Comparison of ENCODE assay signal across 27 mouse cellular contexts in the genomic region with DNA sequence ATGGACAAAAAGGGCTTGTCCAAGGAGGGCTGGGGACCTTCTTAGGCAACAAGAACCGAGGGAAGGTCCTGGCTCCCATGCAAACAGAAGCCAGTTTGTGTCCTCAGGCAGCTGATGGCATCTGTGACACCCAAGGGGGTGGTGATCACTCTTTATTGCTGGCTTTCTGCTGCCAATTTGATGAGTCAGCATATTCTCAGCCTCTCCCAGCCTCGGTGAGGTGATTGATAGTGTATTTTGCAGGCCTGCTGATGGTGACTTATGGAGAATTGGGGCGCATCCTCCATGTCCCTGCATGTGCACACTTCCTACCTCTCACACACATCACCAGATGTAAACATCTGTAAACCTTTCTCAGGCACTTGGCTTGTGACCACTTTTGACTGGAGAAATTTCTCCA.
"Had no signal": no experiment of that assay in that cellular context is flagged by ENCODE, and none has a peak within 500 bp of the region (broad histone marks: within the 10 kb centered on the region; RNA-seq: fewer than 3 reads in every experiment).

No protein-coding gene starts in this region.

- H3K9ac ChIP-seq: kidney, embryonic 15.5 days; limb, embryonic 13.5 days; liver, embryonic 12.5 days; liver, embryonic 15.5 days; lung, embryonic 15.5 days; midbrain, embryonic 15.5 days; neural tube, embryonic 12.5 days; neural tube, embryonic 15.5 days had no signal

- H3K4me1 ChIP-seq: kidney, embryonic 15.5 days; limb, embryonic 13.5 days; liver, embryonic 12.5 days; liver, embryonic 15.5 days; lung, embryonic 15.5 days; megakaryocyte, embryonic 14.5 days; midbrain, embryonic 15.5 days; neural tube, embryonic 12.5 days; neural tube, embryonic 15.5 days had no signal

- DNase-seq: kidney, adult 2 months; kidney, postnatal 10 days; kidney, postnatal 36 days; layer of hippocampus, postnatal 36 days; liver; lung, adult 18-20 months; lung, postnatal 10 days; lung, postnatal 36 days; right cerebral cortex, adult 18-20 months; right cerebral cortex, postnatal 14 days; right cerebral cortex, postnatal 4 days; thymus, adult 2 months; thymus, postnatal 14 days; thymus, postnatal 4 days had no signal

- H3K4me2 ChIP-seq: kidney, embryonic 15.5 days; limb, embryonic 13.5 days; liver, embryonic 12.5 days; liver, embryonic 15.5 days; lung, embryonic 15.5 days; midbrain, embryonic 11.5 days; midbrain, embryonic 15.5 days; neural tube, embryonic 12.5 days; neural tube, embryonic 15.5 days had no signal

- H3K36me3 ChIP-seq: kidney, embryonic 15.5 days; limb, embryonic 13.5 days; liver, embryonic 12.5 days; liver, embryonic 15.5 days; lung, embryonic 15.5 days; midbrain, embryonic 15.5 days; neural tube, embryonic 12.5 days; neural tube, embryonic 15.5 days had no signal

- H3K27ac ChIP-seq: kidney, embryonic 15.5 days; left cerebral cortex, adult 2 months; liver, embryonic 12.5 days; liver, embryonic 15.5 days; lung, embryonic 15.5 days; midbrain, embryonic 15.5 days; neural tube, embryonic 12.5 days; neural tube, embryonic 15.5 days; stomach, postnatal 0 days had no signal

- ATAC-seq: liver, embryonic 12.5 days; midbrain, embryonic 15.5 days had no signal

- H3K4me3 ChIP-seq: kidney, embryonic 15.5 days; left cerebral cortex, adult 2 months; limb, embryonic 13.5 days; liver, embryonic 12.5 days; liver, embryonic 15.5 days; lung, embryonic 15.5 days; megakaryocyte, embryonic 14.5 days; midbrain, embryonic 15.5 days; myocyte; neural tube, embryonic 12.5 days; neural tube, embryonic 15.5 days had no signal

- H3K27me3 ChIP-seq: kidney, embryonic 15.5 days; limb, embryonic 13.5 days; liver, embryonic 12.5 days; liver, embryonic 15.5 days; lung, embryonic 15.5 days; midbrain, embryonic 15.5 days; neural tube, embryonic 12.5 days; neural tube, embryonic 15.5 days had no signal

- H3K9me3 ChIP-seq: kidney, embryonic 15.5 days; limb, embryonic 13.5 days; liver, embryonic 12.5 days; liver, embryonic 15.5 days; lung, embryonic 15.5 days; midbrain, embryonic 15.5 days; neural tube, embryonic 12.5 days; neural tube, embryonic 15.5 days had no signal
